Mouse (Mus musculus) stomach, embryonic 16.5 days (tissue): ENCODE measurements around the gene Agap1. TPM values are rescaled to one million over a fixed set of nuclear protein-coding genes. Genes with fewer than 3 reads are reported as not detected.

Source experiments
- ATAC-seq: fragments of 200-750 bp; cut with Nextera tagmentation; 2 replicates; pipeline ENCODE4 v1.8.0; 2017; ENCODE audit warnings: moderate number of reproducible peaks, moderate TSS enrichment; ENCODE audit not compliant: insufficient read depth, low FRiP score
- H3K27ac ChIP-seq: fragments of 300-500 bp; sonication (generic); 2 replicates; pipeline ENCODE4 v1.5.1; 2014; ENCODE audit warnings: low read length
- H3K27me3 ChIP-seq: fragments of 300-500 bp; sonication (generic); 2 replicates; pipeline ENCODE4 v1.6.1; 2014; ENCODE audit warnings: low read length, control low read depth, mixed read lengths; ENCODE audit not compliant: control insufficient read depth, insufficient read depth
- H3K36me3 ChIP-seq: fragments of 300-500 bp; sonication (generic); 2 replicates; pipeline ENCODE4 v1.6.1; 2014; ENCODE audit warnings: low read length; ENCODE audit not compliant: control insufficient read depth, insufficient read depth
- H3K4me1 ChIP-seq: fragments of 300-500 bp; sonication (generic); 2 replicates; pipeline ENCODE4 v1.6.1; 2014; ENCODE audit warnings: low read length, control low read depth, mixed read lengths; ENCODE audit not compliant: control insufficient read depth, insufficient read depth
- H3K4me2 ChIP-seq: fragments of 300-500 bp; sonication (generic); 2 replicates; pipeline ENCODE4 v1.6.1; 2014; ENCODE audit warnings: low read depth, low read length, mixed read lengths
- H3K4me3 ChIP-seq: fragments of 300-500 bp; sonication (generic); replicated peaks from 2 replicates; pipeline ENCODE4 v1.5.1; 2014; ENCODE audit warnings: mild to moderate bottlenecking, low read length
- H3K9ac ChIP-seq: fragments of 300-500 bp; sonication (generic); 2 replicates; pipeline ENCODE4 v1.6.1; 2014; ENCODE audit warnings: low read length
- H3K9me3 ChIP-seq: fragments of 300-500 bp; sonication (generic); replicated peaks from 2 replicates; pipeline ENCODE4 v1.6.1; 2016; ENCODE audit warnings: low read length, control low read depth; ENCODE audit not compliant: control insufficient read depth
- WGBS: fragments of 180-500 bp; shearing (Covaris S2); extraction: QIAGEN DNeasy Blood & Tissue Kit; methylation state at CpG from one replicate; pipeline ENCODE4 v1.1.7; 2014; 5-methylcytosine and 5-hydroxymethylcytosine counted together
- polyA plus RNA-seq: library from polyadenylated mRNA; unstranded; fragments of >200 nt; fragmentation: Nextera tagmentation; extraction: Ambion mirVana; gene quantifications from 2 replicates; pipeline ENCODE4 v1.2.1, GENCODE M21; 2015

Gene Agap1
- polyA plus RNA-seq, 1 experiment from 2014 or later: 5.8 TPM

DNA sequence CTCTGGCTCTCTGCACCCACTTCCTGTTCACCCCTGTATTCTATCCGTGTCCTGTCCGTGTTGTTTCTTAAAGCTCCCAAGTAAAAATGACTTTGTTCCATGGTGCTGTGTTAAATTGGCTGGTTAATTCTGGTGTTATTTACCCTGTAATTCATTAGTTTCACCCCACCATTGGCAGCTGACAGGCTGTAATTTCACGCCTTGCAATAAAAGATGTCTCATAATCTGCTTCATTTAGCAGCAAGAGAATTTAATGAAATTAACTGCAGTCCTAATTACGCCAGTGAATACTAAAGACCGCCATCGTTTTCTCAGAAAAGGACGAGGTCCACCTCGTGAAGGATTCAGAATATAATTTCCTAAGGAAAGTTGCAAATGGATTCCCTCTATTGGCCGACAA, 245.6 kb downstream of the Agap1 start:
- ATAC-seq: no peak
- 88% methylated on average over 9 of the region's 9 CpGs for WGBS
- H3K4me3 ChIP-seq: no peak overlapping the region

DNA sequence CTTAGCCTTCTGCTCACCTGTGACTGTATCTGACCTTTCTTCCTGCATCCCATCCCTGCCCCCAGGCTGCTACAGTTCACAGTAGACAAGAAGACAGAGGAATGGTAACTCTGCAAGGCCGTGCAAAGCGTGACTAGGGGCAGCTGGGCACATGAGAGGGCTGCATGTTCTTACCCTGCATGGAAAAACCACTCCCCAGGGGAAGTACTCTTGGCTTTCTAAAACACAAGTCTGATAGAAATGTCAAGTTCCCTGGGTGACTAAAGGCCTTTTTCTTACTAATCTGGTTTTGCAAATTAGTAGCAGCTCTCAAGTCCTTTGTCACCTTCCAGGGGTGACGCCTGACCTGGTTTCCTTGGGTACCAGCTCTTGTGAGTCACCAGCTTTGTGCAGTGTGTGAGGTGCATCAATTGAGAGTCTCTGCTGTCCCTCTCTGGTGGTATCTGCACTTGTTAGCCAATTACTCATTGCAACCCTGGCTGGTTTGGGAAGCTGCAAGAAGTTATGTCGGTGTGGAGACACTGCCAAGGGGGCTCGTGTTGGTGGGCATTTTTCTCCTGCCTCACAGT, 246.6 kb downstream of the Agap1 start:
- Histone ChIP-seq H3K27ac (peak overlapping the region; percentile 69), H3K4me3 (no peak overlapping the region)
- 77% methylated on average over 5 of the region's 5 CpGs for WGBS

More for the DNA sequence above, 245.6 kb downstream of the Agap1 start:
- Histone ChIP-seq H3K9me3 (no peaks in the 10 kb centered on the region), H3K9ac (no peak overlapping the region), H3K4me1 (no peaks in the 10 kb centered on the region), H3K27ac (peak overlapping the region; percentile 69; the same call in 1 of the 2 replicates), H3K4me2 (no peak overlapping the region), H3K27me3 (no peaks in the 10 kb centered on the region), H3K36me3 (no peaks in the 10 kb centered on the region)

DNA sequence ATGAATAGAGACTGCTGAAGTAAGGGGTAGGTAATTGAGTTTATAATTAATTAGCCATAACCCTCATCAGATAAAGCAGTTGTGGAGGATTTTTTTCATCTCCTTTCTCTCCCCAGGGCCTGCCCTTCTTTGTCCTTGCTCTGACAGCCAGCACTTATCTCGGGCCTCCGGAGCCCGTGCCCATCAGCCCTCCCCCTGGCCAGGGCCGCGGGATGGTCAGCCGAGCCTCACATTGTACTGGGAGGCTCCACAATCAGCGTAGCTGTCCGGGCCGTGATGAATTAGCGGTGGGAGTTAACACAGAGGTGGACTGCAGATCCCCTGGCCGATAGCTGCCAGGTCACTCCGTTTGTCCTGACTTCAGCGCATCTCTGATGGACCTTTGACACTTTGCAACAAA, 248.7 kb downstream of the Agap1 start:
- H3K27me3 ChIP-seq: no peaks in the 10 kb centered on the region

More for the DNA sequence above, 246.6 kb downstream of the Agap1 start:
- Histone ChIP-seq H3K9ac (no peak overlapping the region), H3K4me1 (no peaks in the 10 kb centered on the region), H3K27me3 (no peaks in the 10 kb centered on the region), H3K9me3 (no peaks in the 10 kb centered on the region), H3K4me2 (no peak overlapping the region), H3K36me3 (no peaks in the 10 kb centered on the region)
- ATAC-seq: no peak

DNA sequence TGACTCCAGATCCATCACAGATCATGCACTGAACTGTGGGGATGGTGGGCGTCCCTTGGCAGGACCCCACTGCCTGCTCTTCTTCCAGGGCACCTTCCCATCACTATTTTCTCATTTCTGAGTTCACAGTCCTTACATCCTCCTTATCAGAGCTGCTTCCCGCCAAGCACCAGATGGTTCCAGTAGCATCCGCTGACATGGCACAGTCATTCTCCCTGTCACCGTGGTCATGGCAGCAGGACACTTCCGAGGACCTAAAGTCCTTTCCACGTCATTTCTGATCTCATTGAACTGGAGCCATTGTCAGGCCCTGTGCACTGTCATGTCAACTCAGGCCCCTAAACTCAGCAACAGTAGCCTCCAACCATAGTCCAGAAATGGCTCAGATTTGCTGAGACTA, 251.1 kb downstream of the Agap1 start:
- Histone ChIP-seq H3K36me3 (no peaks in the 10 kb centered on the region), H3K27ac (no peak overlapping the region), H3K4me1 (no peaks in the 10 kb centered on the region), H3K4me2 (no peak overlapping the region), H3K27me3 (no peaks in the 10 kb centered on the region), H3K9ac (no peak overlapping the region), H3K4me3 (no peak overlapping the region), H3K9me3 (no peaks in the 10 kb centered on the region)
- WGBS: 89% methylated on average over 6 of the region's 6 CpGs
- ATAC-seq: no peak

More for the DNA sequence above, 248.7 kb downstream of the Agap1 start:
- H3K9me3 ChIP-seq: no peaks in the 10 kb centered on the region
- H3K36me3 ChIP-seq: no peaks in the 10 kb centered on the region
- ATAC-seq: no peak
- H3K4me1 ChIP-seq: no peaks in the 10 kb centered on the region
- 25% methylated on average over 13 of the region's 13 CpGs for WGBS
- no peak overlapping the region for H3K4me3 ChIP-seq
- H3K9ac ChIP-seq: no peak overlapping the region
- no peak overlapping the region for H3K4me2 ChIP-seq
- no peak overlapping the region for H3K27ac ChIP-seq

DNA sequence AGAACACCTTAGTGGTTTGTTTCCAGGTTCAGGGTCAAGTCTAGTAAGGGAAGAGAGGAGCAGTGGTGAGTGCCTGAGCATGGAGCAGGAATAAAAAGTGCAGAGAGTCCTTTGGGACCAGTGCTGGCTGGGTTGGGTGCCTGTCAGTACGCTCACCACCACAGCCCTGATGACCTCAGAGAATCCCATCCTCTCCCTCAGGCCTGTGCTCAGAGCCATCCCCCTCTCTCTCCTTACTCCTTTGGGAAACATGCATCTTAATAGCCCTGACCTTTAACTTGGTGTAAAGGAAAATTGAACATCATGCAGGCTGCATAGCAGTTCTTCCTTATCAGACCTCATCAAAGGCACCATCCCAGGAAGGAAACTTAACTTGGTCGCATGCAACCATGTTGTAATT, 252.3 kb downstream of the Agap1 start:
- no peaks in the 10 kb centered on the region for H3K27me3 ChIP-seq
- no peaks in the 10 kb centered on the region for H3K36me3 ChIP-seq
- H3K9ac ChIP-seq: no peak overlapping the region
- H3K9me3 ChIP-seq: no peaks in the 10 kb centered on the region
- H3K4me1 ChIP-seq: no peaks in the 10 kb centered on the region
- WGBS: 85% methylated on average over 2 of the region's 2 CpGs
- H3K4me3 ChIP-seq: no peak overlapping the region
- H3K4me2 ChIP-seq: no peak overlapping the region
- no peak for ATAC-seq
- no peak overlapping the region for H3K27ac ChIP-seq

DNA sequence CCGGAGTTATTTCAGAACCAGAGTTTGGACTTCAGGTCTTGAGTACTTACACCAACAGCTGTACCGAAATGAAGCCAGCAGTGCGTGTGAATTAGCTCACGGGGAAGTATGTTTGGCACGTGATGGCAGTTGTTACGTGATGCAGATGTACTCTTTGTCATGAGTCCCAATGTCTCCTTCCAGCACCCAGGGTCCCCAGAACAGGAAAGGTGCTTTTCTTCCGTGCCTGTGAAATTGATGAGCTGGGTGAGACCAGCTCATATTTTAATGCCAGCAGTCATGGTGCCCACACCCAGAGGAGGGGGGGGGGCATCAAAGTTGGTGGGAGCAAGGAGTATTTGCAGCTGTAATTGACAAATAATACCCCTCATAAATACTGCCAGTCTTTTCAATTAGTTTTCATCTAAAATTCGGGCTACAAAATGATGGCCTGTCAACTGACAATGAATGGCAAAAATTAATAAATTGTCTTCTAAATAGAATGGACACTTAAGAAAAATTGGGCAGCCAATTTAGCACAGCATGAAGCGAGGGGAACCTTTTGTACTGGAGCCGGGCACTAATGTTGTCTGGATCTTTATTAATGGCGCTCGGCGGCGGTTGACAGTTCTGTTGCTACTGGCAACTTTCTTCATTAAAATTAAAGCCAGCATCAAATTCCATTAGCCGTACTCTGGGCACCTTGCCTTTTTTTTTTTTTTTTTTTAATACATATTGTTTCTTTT, 253.3 kb downstream of the Agap1 start:
- no peaks in the 10 kb centered on the region for H3K4me1 ChIP-seq
- H3K27me3 ChIP-seq: no peaks in the 10 kb centered on the region
- no peak for ATAC-seq
- H3K27ac ChIP-seq: no peak overlapping the region
- 76% methylated on average over 15 of the region's 15 CpGs for WGBS
- H3K4me2 ChIP-seq: no peak overlapping the region
- H3K36me3 ChIP-seq: no peaks in the 10 kb centered on the region
- no peak overlapping the region for H3K9ac ChIP-seq
- no peak overlapping the region for H3K4me3 ChIP-seq
- no peaks in the 10 kb centered on the region for H3K9me3 ChIP-seq

DNA sequence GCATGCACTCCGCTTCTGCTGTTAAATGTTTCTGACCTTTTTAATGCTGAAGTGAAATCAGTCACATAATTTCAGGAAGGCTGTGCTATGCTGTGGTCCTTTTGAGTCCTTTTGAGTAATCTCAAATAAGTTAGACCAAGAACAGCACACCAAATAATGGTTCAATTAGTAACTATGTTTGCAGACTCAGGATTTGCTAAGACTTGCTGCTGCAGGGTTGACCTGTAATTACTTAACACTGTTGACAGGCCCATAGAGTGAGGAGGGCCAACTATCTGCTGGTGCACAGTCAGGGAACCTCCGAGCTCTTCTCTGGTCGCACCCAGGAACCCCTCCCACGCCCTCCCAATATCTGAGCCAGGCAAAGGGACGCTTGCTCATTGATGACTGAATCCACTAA, 255.2 kb downstream of the Agap1 start:
- ATAC-seq: 0 out of 2 replicates have a peak, but pooled peaks have one; percentile 46

DNA sequence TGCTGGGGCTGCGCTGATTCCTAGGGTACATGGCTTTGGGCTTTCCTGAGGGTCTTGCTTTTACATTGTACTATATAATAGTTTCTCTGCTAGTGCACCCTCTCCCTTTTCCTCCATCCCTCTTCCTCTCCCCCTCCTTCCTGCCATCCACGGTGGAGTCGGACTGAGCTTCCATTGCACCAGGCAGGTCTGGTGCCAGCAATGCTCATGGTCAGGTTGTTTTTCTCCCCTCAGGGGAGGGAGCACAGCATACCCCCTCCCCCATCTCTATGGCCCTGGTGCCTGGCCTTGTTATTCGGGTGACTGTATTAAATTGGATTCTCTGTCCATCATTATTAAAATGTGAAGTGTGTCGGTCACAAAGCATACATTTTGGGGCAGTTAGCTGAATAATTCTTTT, 259.1 kb downstream of the Agap1 start:
- no peak overlapping the region for H3K4me2 ChIP-seq
- H3K4me1 ChIP-seq: no peaks in the 10 kb centered on the region
- H3K36me3 ChIP-seq: no peaks in the 10 kb centered on the region
- H3K9ac ChIP-seq: no peak overlapping the region
- H3K27ac ChIP-seq: no peak overlapping the region
- H3K4me3 ChIP-seq: no peak overlapping the region
- H3K9me3 ChIP-seq: no peaks in the 10 kb centered on the region
- no peaks in the 10 kb centered on the region for H3K27me3 ChIP-seq
- WGBS: 62% methylated on average over 5 of the region's 5 CpGs
- ATAC-seq: no peak

More for the DNA sequence above, 255.2 kb downstream of the Agap1 start:
- Histone ChIP-seq H3K36me3 (no peaks in the 10 kb centered on the region), H3K4me2 (no peak overlapping the region), H3K27ac (peak overlapping the region; percentile 64; the same call in 1 of the 2 replicates), H3K27me3 (no peaks in the 10 kb centered on the region), H3K4me3 (no peak overlapping the region), H3K9me3 (no peaks in the 10 kb centered on the region), H3K4me1 (no peaks in the 10 kb centered on the region), H3K9ac (no peak overlapping the region)
- WGBS: 69% methylated on average over 5 of the region's 5 CpGs

DNA sequence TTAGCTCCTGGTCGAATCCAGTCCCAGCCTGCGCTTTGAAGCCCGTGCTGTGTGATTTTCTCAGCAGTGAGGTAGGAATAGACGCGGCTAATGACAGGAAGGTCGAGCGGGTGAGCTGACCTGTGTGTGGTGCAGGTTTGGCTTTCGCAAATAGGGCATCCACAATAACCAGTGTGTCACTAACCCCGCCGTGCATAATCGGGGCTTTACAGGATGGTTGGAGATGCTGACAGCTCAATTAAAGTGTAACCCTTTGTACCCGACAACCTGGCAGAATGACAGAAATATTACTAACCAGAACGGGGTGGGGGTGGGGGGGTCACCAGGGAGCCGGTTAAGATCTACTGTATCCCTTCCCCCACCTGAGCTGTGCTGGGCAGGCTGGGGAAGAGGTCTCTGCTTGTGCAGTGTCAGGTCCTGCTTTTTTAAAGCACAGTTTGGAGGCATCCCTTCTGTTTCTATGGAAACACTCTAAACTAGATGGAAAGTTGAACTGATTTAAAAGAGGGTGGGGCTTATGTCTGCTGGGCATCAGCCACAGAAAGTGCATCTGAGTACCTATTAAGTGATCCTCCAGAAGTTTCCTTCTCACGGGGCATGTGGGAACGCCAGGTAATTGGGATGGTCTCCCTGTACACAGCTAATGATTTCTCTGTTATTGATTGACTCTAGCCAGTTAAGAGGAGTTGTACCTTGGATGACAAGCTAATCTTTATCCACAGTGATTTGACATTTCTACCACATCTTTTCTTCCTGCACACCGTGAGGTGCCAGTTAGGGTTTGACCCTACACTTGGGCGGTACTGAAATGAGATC, 259.8 kb downstream of the Agap1 start:
- Histone ChIP-seq H3K9ac (no peak overlapping the region), H3K27me3 (no peaks in the 10 kb centered on the region), H3K9me3 (no peaks in the 10 kb centered on the region), H3K27ac (no peak overlapping the region), H3K4me1 (no peaks in the 10 kb centered on the region), H3K4me3 (no peak overlapping the region), H3K36me3 (no peaks in the 10 kb centered on the region), H3K4me2 (no peak overlapping the region)
- ATAC-seq: no peak
- WGBS: 63% methylated on average over 18 of the region's 18 CpGs
